Mouse (Mus musculus) embryonic fibroblast, embryonic 13.5 days (primary cell): ENCODE results near the gene Atp2c2.

ENCODE experiments used
- CTCF ChIP-seq: IDR thresholded peaks from 2 replicates; pipeline ENCODE4 v1.5.1; 2011; ENCODE audit warnings: mild to moderate bottlenecking, control low read depth, low read length, moderate library complexity, borderline replicate concordance; ENCODE audit not compliant: insufficient read depth
- POLR2A ChIP-seq: IDR thresholded peaks from 2 replicates; pipeline ENCODE4 v1.6.1; 2011; ENCODE audit warnings: low read depth, mild to moderate bottlenecking, control low read depth, low read length, moderate library complexity

DNA sequence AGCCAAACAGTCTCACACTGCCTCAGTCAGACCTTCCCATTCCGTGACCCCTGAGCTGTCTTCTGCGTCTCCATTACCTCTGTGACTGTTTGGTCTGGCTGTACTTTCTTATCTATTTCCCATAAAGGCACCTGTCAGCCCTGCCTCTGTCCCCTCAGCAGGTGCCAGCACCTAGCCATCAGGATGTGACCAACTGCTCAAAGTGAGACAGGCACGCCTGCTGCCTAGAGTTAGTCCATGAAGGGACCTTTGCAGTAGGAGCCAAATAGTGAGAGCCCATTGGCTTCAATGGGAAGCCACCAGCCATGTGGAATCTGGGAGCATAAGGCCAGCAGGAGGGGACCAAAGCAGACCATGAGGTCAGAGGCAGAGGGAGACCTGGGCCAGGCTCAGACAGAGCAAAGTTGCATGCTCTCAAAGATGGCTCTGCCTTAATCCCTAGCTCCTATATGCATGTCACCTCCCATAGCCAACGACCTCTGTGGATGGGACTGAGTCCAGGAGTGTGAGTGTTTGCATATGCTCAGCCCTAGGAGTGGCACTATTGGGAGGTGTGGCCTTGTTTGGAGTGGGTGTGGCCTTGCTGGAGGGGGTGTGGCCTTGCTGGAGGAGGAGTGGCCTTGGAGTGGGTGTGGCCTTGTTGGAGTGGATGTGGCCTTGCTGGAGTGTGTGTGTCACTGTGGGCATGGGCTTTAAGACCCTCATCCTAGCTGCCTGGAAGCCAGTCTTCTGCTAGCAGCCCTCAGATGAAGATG lies 81.5 kb downstream of the Atp2c2 start:
- TF ChIP-seq POLR2A (no peak), CTCF (no peak)
